Mouse (Mus musculus) kidney, postnatal 4 days (tissue): Measurements from ENCODE around the gene Wasl.

Experiments
- DNase-seq, 2 experiments: peaks; one replicate each; pipeline ENCODE4 v3.0.0; 2021; ENCODE audit warnings: mixed read lengths in 2 of 2

Gene Wasl

GRCm38 (mm10) chr6:24664867-24665458 lies at the start of gene Wasl:
Wasl (minus strand) TSS chr6:24665009.
- peak; percentile 98 to 99 for DNase-seq

GRCm38 (mm10) chr6:24707499-24707898 lies 42.7 kb upstream of the Wasl start:
- no peak for DNase-seq

- DNase-seq, result no peak
These were observed 42.3 kb upstream of the Wasl start for GRCm38 (mm10) chr6:24707090-24707489.

DNA sequence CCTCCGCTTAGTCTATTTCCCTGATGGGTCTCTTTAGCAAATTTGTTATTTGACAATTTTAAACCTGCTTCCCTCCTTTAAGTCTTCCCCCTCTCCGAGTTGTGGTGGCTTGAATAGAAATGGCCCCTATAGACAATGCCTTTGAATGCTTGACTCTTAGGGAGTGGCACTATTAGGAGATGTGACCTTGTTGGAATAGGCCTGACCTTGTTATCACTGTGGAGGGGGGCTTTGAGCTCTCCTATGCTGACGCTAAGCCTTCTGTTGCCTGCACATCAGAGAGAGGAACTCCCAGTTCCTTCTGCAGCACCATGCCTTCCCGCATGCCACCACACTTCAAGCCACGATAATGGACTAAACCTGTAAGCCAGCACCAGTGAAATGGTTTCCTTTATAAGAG lies 32.4 kb upstream of the Wasl start:
- no peak for DNase-seq

DNA sequence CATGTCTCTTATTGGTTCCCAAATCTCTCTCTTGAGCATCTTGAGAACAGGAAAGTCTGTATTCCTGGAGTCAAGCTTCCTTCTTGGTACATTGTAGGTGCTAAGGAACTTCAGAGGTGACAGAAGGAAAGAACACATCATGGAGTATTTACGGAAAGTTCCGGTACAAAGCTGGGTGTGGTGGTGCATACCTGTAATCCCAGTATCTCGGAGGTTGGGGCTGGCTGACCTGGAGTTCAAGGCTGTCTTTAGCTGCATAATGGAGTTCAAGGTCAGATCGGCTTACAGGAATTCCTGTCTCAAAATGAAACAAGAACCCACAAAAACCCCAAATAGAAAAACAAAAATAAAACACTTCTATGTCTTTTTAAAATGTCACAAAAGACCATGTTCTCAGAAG lies 31.3 kb upstream of the Wasl start:
- DNase-seq, result no peak

DNA sequence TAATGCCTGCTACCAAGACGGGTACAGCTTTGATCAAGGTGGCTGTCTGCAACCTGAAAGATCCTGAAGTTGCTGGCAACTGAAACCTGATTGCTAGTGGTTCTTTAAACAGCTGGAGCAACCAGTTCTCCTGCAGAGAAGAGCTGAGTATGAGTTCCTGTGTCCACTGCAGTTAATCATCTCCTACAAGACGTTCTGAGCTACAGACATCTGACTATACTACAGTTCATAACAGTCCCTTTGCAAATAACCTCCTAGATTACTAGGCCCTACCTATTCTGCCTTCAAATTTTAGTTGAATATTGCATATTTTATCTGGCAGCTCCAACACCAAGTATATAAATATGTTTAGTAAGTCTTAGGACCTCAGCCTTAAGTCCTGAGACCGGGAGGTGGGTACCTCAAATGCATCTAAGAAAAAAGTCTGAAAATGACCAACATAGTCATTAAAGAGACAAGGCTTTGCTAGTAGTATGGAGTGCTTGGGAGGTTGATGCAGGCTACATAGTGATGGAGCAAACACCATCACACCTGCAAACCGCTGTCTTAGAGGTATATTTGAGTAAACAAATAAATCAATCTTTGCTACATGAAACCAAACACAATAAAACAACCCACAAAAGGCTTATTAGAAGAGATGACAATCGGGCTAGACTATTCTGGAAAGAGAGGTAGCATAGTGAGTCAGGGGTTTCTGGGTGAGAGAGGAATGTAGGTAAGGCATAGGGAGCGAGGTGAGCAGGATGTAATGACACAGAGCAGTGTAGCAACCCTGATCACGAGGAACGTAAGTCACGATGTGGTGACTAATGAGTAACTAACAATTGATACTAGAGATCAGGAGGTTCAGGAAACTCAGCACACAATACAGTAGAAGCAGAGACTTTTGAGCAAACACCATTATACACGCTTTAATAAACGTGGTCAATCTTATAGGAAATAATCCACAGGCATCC lies 29.9 kb upstream of the Wasl start:
- DNase-seq, result no peak

DNA sequence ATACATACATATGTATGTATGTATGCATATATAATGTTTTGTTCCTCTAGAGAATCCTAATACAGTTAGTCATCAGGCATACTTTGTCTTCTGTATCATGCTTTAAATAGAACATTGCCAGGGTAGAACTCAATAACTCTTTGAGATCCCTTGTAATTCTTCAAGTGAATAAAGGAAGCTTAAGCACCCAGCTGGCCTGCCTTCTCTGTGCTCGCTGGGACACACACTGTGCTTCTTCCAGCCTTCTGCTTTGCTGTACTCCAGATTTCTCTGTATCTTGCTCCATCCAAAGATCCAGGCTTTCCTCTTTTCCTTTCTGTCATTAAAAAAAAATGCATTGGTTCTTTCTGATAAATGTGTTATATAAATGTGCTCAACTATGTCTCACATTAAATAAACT lies 23.1 kb upstream of the Wasl start:
- DNase-seq, result no peak

DNA sequence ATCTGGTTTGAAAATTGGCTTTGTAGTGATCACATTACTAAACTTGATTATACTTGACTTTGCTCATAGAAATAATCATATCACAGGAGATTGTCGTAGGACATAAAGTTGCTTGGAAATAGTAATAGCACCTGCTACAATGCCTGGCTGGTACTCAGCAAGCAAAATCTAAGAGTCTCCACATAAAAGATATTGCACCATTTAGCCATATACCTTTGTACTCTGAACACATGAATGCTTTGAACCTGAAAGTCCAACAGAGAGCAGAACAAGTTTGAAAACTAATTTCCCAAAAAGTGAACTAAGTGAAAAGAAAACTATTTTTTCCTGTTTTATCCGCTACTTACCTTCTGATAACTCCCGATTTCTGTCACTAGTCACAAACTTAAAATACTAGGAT lies 18.3 kb upstream of the Wasl start:
- no peak for DNase-seq

DNA sequence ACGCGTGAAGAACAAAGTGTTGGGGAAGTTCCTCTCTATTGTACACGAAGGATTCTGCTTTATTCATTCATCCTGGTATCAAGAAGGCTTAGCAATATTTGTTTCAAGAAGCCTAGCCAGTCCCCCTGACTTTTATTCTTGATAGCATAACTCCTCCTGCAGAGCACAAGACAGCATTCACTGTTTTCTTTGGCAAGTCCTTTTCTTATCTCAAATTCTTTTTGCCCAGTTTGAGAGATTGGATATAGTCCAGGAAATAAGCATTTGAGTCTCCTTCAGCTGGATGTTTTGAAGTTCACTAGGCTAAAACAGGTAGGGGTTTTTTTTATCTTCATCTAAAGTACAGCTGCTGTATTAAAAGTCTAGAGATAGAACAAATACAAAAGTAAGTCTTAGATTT lies 3.0 kb upstream of the Wasl start:
- no peak for DNase-seq

DNA sequence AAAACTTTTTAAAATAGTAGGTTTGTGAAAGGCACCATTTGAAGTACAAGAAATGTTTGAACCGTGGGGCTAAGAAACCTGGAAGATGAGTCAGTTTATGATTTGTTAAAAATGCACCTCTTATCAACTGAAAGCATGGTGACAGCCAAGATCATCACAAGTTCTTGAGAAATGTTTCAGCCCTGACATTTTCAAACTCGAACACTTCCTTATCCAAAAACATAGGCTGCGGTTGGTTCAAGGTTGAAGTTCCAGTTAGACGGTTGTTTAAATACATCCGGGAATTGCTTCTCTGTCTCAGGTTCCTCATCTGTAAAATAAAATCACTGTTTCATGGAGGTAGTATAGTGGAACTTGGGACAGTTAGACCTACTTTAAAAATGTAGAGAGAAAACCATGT lies 1.4 kb upstream of the Wasl start:
- DNase-seq, result no peak

- DNase-seq, result peak; percentile 60 to 75
These were observed 509 bp downstream of the Wasl start for GRCm38 (mm10) chr6:24664133-24664866.

DNA sequence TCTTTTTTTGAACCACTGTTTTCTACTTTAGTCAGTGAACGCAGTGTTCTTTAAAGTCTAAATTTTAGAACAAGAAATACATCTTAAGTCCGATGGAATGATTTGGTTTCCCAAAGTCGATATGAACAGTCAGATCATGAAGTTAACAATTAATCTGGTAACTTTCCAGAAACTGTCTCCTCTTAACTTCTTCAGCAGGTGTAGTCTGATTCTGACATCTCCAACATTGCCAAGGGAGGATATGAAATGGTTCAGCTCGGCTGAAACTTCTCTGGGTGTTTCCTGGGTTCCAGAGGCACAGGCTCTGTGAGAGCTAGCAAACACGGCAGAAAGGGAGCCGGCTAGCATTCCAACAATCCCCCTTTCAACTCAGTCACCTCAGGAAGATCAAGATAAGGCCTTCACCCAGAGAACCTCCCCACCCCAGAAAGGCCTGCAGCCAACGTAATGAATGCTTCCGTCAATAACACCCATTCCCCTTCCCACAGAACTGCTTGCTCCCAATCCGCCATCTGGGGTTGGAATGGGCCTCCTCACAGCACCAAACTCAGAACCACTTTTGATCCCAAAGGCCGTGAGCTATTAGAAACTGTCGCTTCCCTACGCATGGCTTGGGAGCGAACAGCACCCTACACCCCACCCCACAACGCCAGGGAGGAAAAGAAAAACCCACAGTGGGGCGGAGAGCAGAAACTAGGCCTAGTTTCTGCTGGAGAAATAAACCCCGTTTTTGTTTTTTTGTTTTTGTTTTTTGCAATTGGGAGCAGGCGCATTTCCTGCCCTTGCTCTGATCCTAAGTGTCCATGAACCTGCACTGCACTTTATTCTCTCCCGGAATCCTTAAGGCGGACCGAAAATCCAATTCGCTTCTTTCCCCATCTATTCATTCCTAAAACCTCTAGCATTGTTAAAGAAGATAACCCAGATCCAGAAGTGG lies 1.3 kb downstream of the Wasl start:
- DNase-seq, result peak; percentile 36 to 45

GRCm38 (mm10) chr6:24662483-24662882 lies 2.3 kb downstream of the Wasl start:
- DNase-seq, result no peak

DNA sequence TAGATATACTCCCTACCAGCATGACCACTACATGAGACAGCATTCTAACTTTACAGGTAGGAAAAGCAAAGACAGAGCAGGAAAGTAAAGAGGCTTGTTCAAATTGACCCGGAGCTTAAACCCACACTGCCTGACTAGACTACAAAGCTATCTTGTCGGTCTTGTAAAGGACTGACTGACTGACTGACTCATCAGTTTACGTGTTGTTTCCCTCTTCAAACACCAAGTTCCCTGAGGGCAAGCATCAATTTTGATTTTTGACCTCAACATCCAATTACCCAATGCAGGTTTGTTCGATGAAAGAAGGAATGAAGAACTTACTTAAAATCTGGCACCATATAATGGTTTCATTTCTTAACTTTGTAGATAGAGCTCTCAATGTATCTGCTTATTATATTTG lies 2.9 kb downstream of the Wasl start:
- DNase-seq, result no peak

DNA sequence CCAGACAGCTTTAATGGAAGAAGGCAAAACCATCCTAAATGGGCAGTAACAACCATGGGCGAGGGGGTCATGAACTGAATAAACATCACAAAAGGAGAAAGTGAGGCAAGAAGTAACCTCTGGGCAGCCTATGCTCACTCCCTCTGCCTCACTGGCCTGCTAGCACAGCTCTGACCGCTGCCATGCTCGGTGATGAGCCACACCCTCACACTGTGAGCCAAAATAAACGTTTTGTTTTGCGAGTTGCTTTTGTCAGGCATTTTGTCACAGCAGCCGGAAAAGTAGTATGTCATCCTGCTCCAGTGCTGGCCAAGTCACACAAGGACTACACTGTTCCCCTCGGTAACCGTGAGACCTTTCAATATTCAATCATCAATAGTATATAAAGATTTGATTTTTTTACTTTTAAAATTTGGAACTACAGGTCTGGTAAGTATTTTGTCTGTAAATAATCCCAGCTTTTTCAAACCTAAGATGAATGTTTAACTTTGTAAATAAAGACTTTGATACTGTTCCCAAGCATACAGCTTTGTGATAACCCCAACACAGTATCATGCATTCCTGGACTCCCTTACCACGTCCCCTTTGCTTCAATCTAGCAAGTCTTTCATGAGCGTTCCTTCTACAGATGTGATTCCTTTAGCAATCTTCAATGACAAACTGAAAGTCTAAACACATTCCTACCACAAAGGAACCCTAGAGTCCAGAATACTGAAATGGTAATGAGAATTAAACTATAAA lies 7.0 kb downstream of the Wasl start:
- DNase-seq, result no peak

DNA sequence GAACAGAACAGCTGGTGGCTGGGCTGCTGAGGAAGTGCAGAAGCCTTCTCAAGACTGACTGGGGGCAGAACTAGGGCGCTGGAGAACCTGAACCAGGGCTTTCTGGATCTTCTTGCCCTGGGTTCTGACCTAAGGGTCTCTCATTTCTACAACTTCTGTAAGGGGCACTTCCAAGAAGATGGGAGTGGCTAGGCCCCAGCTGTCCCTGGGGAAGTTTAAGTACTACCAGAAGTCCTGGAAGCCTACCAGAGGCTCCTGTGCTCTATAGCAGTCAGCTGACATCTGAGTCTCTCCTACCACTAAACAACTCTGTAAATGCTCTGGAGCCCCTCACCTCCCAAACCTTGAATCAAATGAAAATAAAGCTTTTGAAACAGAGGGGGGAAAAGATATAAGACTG lies 8.7 kb downstream of the Wasl start:
- DNase-seq, result no peak

DNA sequence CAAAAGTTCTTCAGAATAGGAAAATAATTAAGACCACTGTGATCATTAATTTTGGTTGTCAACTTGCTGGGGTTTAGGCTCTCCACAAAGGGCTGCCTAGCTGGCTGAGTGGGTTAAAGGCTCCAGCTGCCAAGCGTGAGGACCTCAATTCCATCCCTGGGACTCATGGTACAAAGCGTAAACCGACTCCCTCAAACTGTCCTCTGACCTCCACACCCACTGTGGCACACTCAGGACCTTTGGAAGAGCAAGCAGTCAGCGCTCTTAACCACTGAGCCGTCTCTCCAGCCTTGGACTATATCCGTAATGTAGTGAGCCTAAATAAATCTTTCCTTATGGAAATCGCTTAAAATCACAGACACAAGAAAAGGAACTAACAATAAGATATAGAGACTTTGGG lies 13.3 kb downstream of the Wasl start:
- DNase-seq, result no peak

- DNase-seq, result no peak
These were observed 14.1 kb downstream of the Wasl start for GRCm38 (mm10) chr6:24650719-24651118.

GRCm38 (mm10) chr6:24648403-24648802 lies 16.4 kb downstream of the Wasl start:
- DNase-seq, result no peak

- DNase-seq, result no peak
These were observed 17.6 kb downstream of the Wasl start for GRCm38 (mm10) chr6:24647103-24647691.

GRCm38 (mm10) chr6:24645346-24646053 lies 19.3 kb downstream of the Wasl start:
- no peak for DNase-seq
